Mouse (Mus musculus) forebrain, embryonic 14.5 days (tissue): Measurements from ENCODE around the gene Fars2. TPM values are rescaled to one million over a fixed set of nuclear protein-coding genes. Genes with fewer than 3 reads are reported as not detected.

Experiments used
- ATAC-seq: fragments of 200-750 bp; cut with Nextera tagmentation; 2 replicates; pipeline ENCODE4 v1.8.0; 2017; ENCODE audit warnings: mild to moderate bottlenecking, moderate library complexity
- DNase-seq: peaks from one replicate; pipeline ENCODE4 v3.0.0-alpha.2; 2015; ENCODE audit warnings: low spot score
- H3K27ac ChIP-seq: fragments of 300-500 bp; sonication (generic); 2 replicates; pipeline ENCODE4 v1.5.1; 2014; ENCODE audit warnings: low read depth, mild to moderate bottlenecking, control low read depth, low read length, moderate library complexity
- H3K27me3 ChIP-seq: fragments of 300-500 bp; sonication (generic); replicated peaks from 2 replicates; pipeline ENCODE4 v1.6.1; 2014; ENCODE audit warnings: low read length, control low read depth, mixed read lengths; ENCODE audit not compliant: control insufficient read depth, insufficient read depth
- H3K36me3 ChIP-seq: fragments of 300-500 bp; sonication (generic); 2 replicates; pipeline ENCODE4 v1.6.1; 2014; ENCODE audit warnings: low read length, control low read depth; ENCODE audit not compliant: control insufficient read depth, insufficient read depth
- H3K4me1 ChIP-seq: fragments of 300-500 bp; sonication (generic); 2 replicates; pipeline ENCODE4 v1.6.1; 2014; ENCODE audit warnings: antibody characterized with exemption, low read length, control low read depth; ENCODE audit not compliant: control insufficient read depth, insufficient read depth
- H3K4me2 ChIP-seq: fragments of 300-500 bp; sonication (generic); 2 replicates; pipeline ENCODE4 v1.6.1; 2014; ENCODE audit warnings: mild to moderate bottlenecking, control low read depth, low read length
- H3K4me3 ChIP-seq: fragments of 300-500 bp; sonication (generic); 2 replicates; pipeline ENCODE4 v1.5.1; 2014; ENCODE audit warnings: low read depth, low read length, control low read depth
- H3K9ac ChIP-seq: fragments of 300-500 bp; sonication (generic); 2 replicates; pipeline ENCODE4 v1.6.1; 2014; ENCODE audit warnings: mild to moderate bottlenecking, low read length, control low read depth, moderate library complexity
- H3K9me3 ChIP-seq: fragments of 300-500 bp; sonication (generic); replicated peaks from 2 replicates; pipeline ENCODE4 v1.6.1; 2016; ENCODE audit warnings: low read length, control low read depth, mixed read lengths; ENCODE audit not compliant: control insufficient read depth
- WGBS: fragments of 180-500 bp; shearing (Covaris S2); extraction: QIAGEN DNeasy Blood & Tissue Kit; methylation state at CpG from one replicate; pipeline ENCODE4 v1.1.7; 2014; 5-methylcytosine and 5-hydroxymethylcytosine counted together
- polyA plus RNA-seq: library from polyadenylated mRNA; unstranded; fragments of >200 nt; fragmentation: Nextera tagmentation; extraction: Ambion mirVana; gene quantifications from 2 replicates; pipeline ENCODE4 v1.2.1, GENCODE M21; 2014

The Fars2 gene
- polyA plus RNA-seq, 1 experiment from 2014 or later, result 35.5 TPM

- Histone ChIP-seq H3K9me3 (no peaks in the 10 kb centered on the region), H3K4me2 (no peak overlapping the region), H3K27ac (no peak overlapping the region), H3K4me3 (no peak overlapping the region), H3K9ac (no peak overlapping the region), H3K27me3 (no peaks in the 10 kb centered on the region), H3K36me3 (no peaks in the 10 kb centered on the region), H3K4me1 (peaks cover 15% of the 10 kb centered on the region)
- ATAC-seq (no peak), DNase-seq (no peak)
- WGBS, result 85% methylated on average over 3 of the region's 3 CpGs
These were observed 185.6 kb downstream of the Fars2 start for GRCm38 (mm10) chr13:36302770-36303169.

- Histone ChIP-seq H3K27me3 (no peaks in the 10 kb centered on the region), H3K4me2 (no peak overlapping the region), H3K27ac (no peak overlapping the region), H3K9me3 (no peaks in the 10 kb centered on the region), H3K9ac (no peak overlapping the region), H3K4me3 (no peak overlapping the region), H3K36me3 (no peaks in the 10 kb centered on the region), H3K4me1 (peaks cover 3% of the 10 kb centered on the region; the same call in 1 of the 2 replicates)
- whole genome bisulfite sequencing, result 47% methylated on average over 2 of the region's 2 CpGs
- ATAC-seq (no peak), DNase-seq (no peak)
These were observed 188.1 kb downstream of the Fars2 start for GRCm38 (mm10) chr13:36305306-36305705.

- DNase-seq (peak; percentile 54), ATAC-seq (peak; percentile 66)
- WGBS, result 22% methylated on average over 4 of the region's 4 CpGs
- no peak overlapping the region for H3K4me2 ChIP-seq
- H3K27ac ChIP-seq, result no peak overlapping the region
- H3K36me3 ChIP-seq, result no peaks in the 10 kb centered on the region
- no peaks in the 10 kb centered on the region for H3K27me3 ChIP-seq
- H3K9ac ChIP-seq, result no peak overlapping the region
- peaks cover 3% of the 10 kb centered on the region; the same call in 1 of the 2 replicates for H3K4me1 ChIP-seq
- H3K9me3 ChIP-seq, result no peaks in the 10 kb centered on the region
- H3K4me3 ChIP-seq, result no peak overlapping the region
These were observed 190.2 kb downstream of the Fars2 start for GRCm38 (mm10) chr13:36307386-36307785.

DNA sequence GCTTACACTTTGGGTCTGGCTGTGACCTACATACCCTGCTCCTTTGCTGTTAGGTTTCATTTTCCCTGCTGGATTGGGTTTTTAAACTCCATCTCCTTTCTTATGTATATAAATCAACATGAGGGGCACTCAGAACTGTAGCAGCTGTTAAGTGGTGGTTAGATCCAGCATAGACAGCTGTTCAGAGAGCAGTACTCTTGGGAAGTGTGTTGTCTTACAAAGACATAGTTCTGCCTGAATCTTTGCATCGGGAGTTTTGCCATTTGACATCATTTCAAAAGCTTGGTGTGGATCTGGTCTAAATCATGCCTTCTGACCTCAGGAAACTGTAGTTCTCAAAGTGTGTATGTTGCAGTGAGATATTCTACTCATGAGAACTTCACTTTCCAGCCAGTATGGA is 191.9 kb downstream of the Fars2 start:
- Histone ChIP-seq H3K36me3 (no peaks in the 10 kb centered on the region), H3K9ac (no peak overlapping the region), H3K27ac (no peak overlapping the region), H3K9me3 (no peaks in the 10 kb centered on the region), H3K4me3 (no peak overlapping the region), H3K4me2 (no peak overlapping the region), H3K4me1 (peaks cover 3% of the 10 kb centered on the region), H3K27me3 (no peaks in the 10 kb centered on the region)
- DNase-seq, result no peak
- 89% methylated on average over 1 of the region's 1 CpGs for WGBS
- no peak for ATAC-seq

DNA sequence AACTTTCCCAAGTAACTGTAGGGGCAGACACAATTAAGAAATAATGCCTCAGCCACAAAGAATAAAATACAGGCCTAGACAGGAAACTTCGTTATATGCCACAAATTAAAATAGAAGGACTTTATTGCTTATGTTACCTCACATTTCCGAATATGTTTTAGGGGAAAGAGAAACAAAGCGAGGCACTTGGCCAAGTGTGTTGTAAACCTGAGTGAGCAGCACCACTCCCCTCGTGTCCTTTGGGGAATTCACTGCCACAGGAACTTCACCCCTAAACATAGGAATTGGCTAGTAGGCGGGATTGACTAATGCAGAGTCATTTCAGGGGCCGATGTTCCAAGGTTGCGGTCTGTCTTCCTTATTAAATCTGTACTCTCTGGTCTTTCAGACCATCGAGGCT is 197.0 kb downstream of the Fars2 start:
- Histone ChIP-seq H3K4me2 (no peak overlapping the region), H3K9ac (no peak overlapping the region), H3K4me1 (peaks cover 3% of the 10 kb centered on the region; the same call in 1 of the 2 replicates), H3K27me3 (no peaks in the 10 kb centered on the region), H3K27ac (no peak overlapping the region), H3K4me3 (no peak overlapping the region), H3K9me3 (no peaks in the 10 kb centered on the region), H3K36me3 (no peaks in the 10 kb centered on the region)
- WGBS, result 65% methylated on average over 8 of the region's 8 CpGs
- DNase-seq (no peak), ATAC-seq (no peak)

DNA sequence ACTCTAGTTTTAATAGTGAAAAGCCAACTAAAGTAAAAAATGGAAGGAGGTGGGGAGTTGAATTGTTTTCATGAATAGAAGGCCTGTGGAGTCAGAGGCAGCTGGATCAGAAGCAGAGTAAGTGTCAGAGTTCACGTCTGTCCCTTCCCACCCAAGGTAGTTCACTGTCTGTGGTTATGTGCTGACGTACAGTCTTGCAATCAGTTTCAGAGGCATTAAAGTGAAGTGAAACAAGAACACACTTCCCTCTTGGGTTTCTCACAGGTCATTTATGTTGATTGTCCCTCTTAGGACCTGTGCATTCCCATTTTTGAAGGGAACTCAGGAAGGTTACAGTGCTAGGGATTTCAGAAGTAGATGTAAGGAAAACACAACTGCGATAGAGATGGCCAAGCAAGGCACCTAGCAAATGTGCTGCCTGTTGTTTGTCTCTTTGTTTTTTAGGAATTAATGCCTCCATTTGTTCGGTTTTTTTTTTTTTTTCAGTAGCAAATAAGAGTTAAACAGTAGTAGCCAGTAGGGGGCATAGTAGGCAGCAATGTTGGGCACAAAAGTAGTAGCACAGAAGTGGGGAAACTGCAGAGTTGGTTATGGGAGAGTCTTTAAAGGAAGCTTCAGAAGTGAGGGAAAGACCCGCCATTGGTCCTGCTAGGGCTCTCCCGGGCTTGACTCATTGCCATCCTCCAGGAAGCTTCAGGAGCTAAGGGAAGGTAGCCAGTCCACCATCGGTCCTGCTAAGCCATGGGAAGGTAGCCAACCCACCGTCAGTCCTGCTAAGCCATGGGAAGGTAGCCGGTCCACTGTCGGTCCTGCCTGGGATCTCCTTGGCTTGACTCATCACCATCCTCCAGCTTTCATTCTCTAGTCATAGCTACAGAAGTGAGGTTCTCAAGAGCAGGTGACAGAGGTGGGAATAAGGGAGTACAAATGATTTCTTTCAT is 197.9 kb downstream of the Fars2 start:
- no peak for ATAC-seq
- DNase-seq, result no peak
- no peaks in the 10 kb centered on the region for H3K36me3 ChIP-seq
- WGBS, result 87% methylated on average over 10 of the region's 10 CpGs
- H3K4me1 ChIP-seq, result peaks cover 3% of the 10 kb centered on the region; the same call in 1 of the 2 replicates
- H3K27me3 ChIP-seq, result no peaks in the 10 kb centered on the region
- H3K27ac ChIP-seq, result no peak overlapping the region
- H3K9me3 ChIP-seq, result no peaks in the 10 kb centered on the region
- no peak overlapping the region for H3K4me2 ChIP-seq
- H3K9ac ChIP-seq, result no peak overlapping the region
- no peak overlapping the region for H3K4me3 ChIP-seq

- peaks cover 3% of the 10 kb centered on the region; the same call in 1 of the 2 replicates for H3K4me1 ChIP-seq
- DNase-seq, result peak; percentile 79
- 20% methylated on average over 3 of the region's 3 CpGs for WGBS
- no peak overlapping the region for H3K4me2 ChIP-seq
- H3K27ac ChIP-seq, result no peak overlapping the region
- peak; percentile 84 for ATAC-seq
- H3K27me3 ChIP-seq, result no peaks in the 10 kb centered on the region
- H3K4me3 ChIP-seq, result no peak overlapping the region
- no peak overlapping the region for H3K9ac ChIP-seq
- no peaks in the 10 kb centered on the region for H3K9me3 ChIP-seq
- no peaks in the 10 kb centered on the region for H3K36me3 ChIP-seq
These were observed 200.6 kb downstream of the Fars2 start for GRCm38 (mm10) chr13:36317824-36318223.

DNA sequence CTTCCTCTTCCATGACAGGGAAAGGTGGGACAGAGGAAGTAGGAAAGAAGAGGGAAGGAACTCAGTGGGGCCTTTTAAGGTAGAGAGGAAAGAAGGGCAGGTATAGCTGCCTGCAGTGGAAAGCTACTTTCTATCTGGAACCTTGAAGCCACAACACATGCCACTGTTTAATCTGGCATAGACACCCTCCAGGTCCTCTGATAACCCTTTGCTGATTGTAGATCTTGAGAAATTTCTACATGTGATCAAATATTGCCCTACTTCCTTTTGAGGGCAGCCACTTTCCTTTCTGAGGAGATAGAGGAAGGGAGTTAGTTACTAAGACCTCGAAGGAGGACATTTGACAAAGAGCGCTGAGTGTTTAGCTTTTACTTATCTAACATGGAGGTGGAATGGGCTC is 207.4 kb downstream of the Fars2 start:
- Histone ChIP-seq H3K9ac (no peak overlapping the region), H3K4me1 (no peaks in the 10 kb centered on the region), H3K4me3 (no peak overlapping the region), H3K36me3 (no peaks in the 10 kb centered on the region), H3K9me3 (no peaks in the 10 kb centered on the region), H3K27me3 (no peaks in the 10 kb centered on the region), H3K27ac (no peak overlapping the region), H3K4me2 (no peak overlapping the region)
- DNase-seq (no peak), ATAC-seq (no peak)
- 98% methylated on average over 2 of the region's 2 CpGs for WGBS

- no peak overlapping the region for H3K9ac ChIP-seq
- H3K27ac ChIP-seq, result no peak overlapping the region
- H3K4me2 ChIP-seq, result no peak overlapping the region
- H3K9me3 ChIP-seq, result no peaks in the 10 kb centered on the region
- WGBS, result 68% methylated on average over 3 of the region's 3 CpGs
- H3K4me3 ChIP-seq, result no peak overlapping the region
- H3K4me1 ChIP-seq, result no peaks in the 10 kb centered on the region
- no peaks in the 10 kb centered on the region for H3K27me3 ChIP-seq
- DNase-seq (no peak), ATAC-seq (no peak)
- H3K36me3 ChIP-seq, result no peaks in the 10 kb centered on the region
These were observed 209.3 kb downstream of the Fars2 start for GRCm38 (mm10) chr13:36326539-36326938.
